ENCODE assay signal across 9 mouse cellular contexts in genomic region chr13:49216220-49216552, GRCm38 (mm10). TPM values are rescaled to one million over a fixed set of nuclear protein-coding genes. Genes with fewer than 3 reads are reported as not detected.
DNase-seq lines count a peak whose midpoint lies in the region; ATAC-seq and TF ChIP-seq lines count a peak whose summit lies in the region.
"Had no signal": no experiment of that assay in that cellular context is flagged by ENCODE, and none has a peak within 500 bp of the region (broad histone marks: within the 10 kb centered on the region; RNA-seq: fewer than 3 reads in every experiment).

No protein-coding gene starts in this region.

- H3K4me2 ChIP-seq in heart, postnatal 0 days (ENCODE audit: low read depth, low read length): peak overlapping the region; percentile 74
- peak overlapping the region; percentile 96 for H3K4me2 ChIP-seq in hindbrain, embryonic 15.5 days
- peak overlapping the region; percentile 94 for H3K4me2 ChIP-seq in midbrain, embryonic 13.5 days (replicated peaks)

- ATAC-seq in heart, postnatal 0 days (ENCODE audit: insufficient read depth, low read depth): peak; percentile 19; the same call in 1 of the 2 replicates
- no peak for ATAC-seq in hindbrain, embryonic 15.5 days (ENCODE audit: low FRiP score, low read depth)
- ATAC-seq in midbrain, embryonic 13.5 days: peak; percentile 65
- ATAC-seq in frontal cortex, adult (ENCODE audit: low TSS enrichment): no peak

- peaks cover 33% of the 10 kb centered on the region for H3K4me1 ChIP-seq in heart, postnatal 0 days (ENCODE audit: control insufficient read depth, insufficient read depth)
- H3K4me1 ChIP-seq in bone marrow macrophage, adult 2 months (ENCODE audit: control insufficient read depth, insufficient read depth, low read length): peaks cover 32% of the 10 kb centered on the region
- peaks cover 36% of the 10 kb centered on the region for H3K4me1 ChIP-seq in hindbrain, embryonic 15.5 days (replicated peaks)
- peaks cover 40% of the 10 kb centered on the region for H3K4me1 ChIP-seq in midbrain, embryonic 13.5 days (replicated peaks)

- H3K27me3 ChIP-seq in heart, postnatal 0 days (ENCODE audit: control insufficient read depth, insufficient read depth, low read length): no peaks in the 10 kb centered on the region
- peaks cover 7% of the 10 kb centered on the region; the same call in 1 of the 2 replicates for H3K27me3 ChIP-seq in hindbrain, embryonic 15.5 days
- H3K27me3 ChIP-seq in midbrain, embryonic 13.5 days: peaks cover 54% of the 10 kb centered on the region

- H3K36me3 ChIP-seq in heart, postnatal 0 days (replicated peaks; ENCODE audit: control insufficient read depth, insufficient read depth, low read length): no peaks in the 10 kb centered on the region
- H3K36me3 ChIP-seq in hindbrain, embryonic 15.5 days: no peaks in the 10 kb centered on the region
- no peaks in the 10 kb centered on the region for H3K36me3 ChIP-seq in midbrain, embryonic 13.5 days

- no peak for TF ChIP-seq CTCF in heart, postnatal 0 days (IDR thresholded peaks at IDR 0.05; ENCODE audit: low read depth)
- no peak for TF ChIP-seq CTCF in bone marrow macrophage, adult 2 months (IDR thresholded peaks at IDR 0.05; ENCODE audit: low read depth, low read length)

- no peak for TF ChIP-seq POLR2A in bone marrow macrophage, adult 2 months (IDR thresholded peaks at IDR 0.05; ENCODE audit: borderline replicate concordance, low read depth, low read length)

- no peak for TF ChIP-seq EP300 in heart, postnatal 0 days (IDR thresholded peaks at IDR 0.05; ENCODE audit: low read depth)

- no peak for DNase-seq in heart, postnatal 0 days (ENCODE audit: low spot score)
- DNase-seq in heart, postnatal 4 days: no peak
- no peak for DNase-seq in spleen, postnatal 4 days (ENCODE audit: low spot score in 2 of 2)
- no peak for DNase-seq in right cerebral cortex, postnatal 10 days (ENCODE audit: low spot score in 2 of 2)

- peaks cover 4% of the 10 kb centered on the region; the same call in 1 of the 2 replicates for H3K9me3 ChIP-seq in heart, postnatal 0 days (replicated peaks; ENCODE audit: control insufficient read depth, low read length)
- H3K9me3 ChIP-seq in hindbrain, embryonic 15.5 days: no peaks in the 10 kb centered on the region
- no peaks in the 10 kb centered on the region for H3K9me3 ChIP-seq in midbrain, embryonic 13.5 days

- peak overlapping the region; percentile 77 for H3K4me3 ChIP-seq in heart, postnatal 0 days (ENCODE audit: low read depth, low read length)
- peak overlapping the region; percentile 57 for H3K4me3 ChIP-seq in bone marrow macrophage, adult 2 months (ENCODE audit: insufficient read depth, low read length)
- peak overlapping the region; percentile 94 for H3K4me3 ChIP-seq in hindbrain, embryonic 15.5 days
- peak overlapping the region; percentile 75 for H3K4me3 ChIP-seq in midbrain, embryonic 13.5 days (replicated peaks)

- peak overlapping the region; percentile 87 for H3K9ac ChIP-seq in heart, postnatal 0 days (replicated peaks; ENCODE audit: low read depth, low read length)
- peak overlapping the region; percentile 81; the same call in 1 of the 2 replicates for H3K9ac ChIP-seq in hindbrain, embryonic 15.5 days
- H3K9ac ChIP-seq in midbrain, embryonic 13.5 days (replicated peaks): peak overlapping the region; percentile 79; the same call in 1 of the 2 replicates

- H3K27ac ChIP-seq in heart, postnatal 0 days (ENCODE audit: low read depth): peak overlapping the region; percentile 95
- peak overlapping the region; percentile 72 for H3K27ac ChIP-seq in bone marrow macrophage, adult 2 months (ENCODE audit: insufficient read depth, low read depth, low read length)
- peak overlapping the region; percentile 74 for H3K27ac ChIP-seq in hindbrain, embryonic 15.5 days (replicated peaks)
- H3K27ac ChIP-seq in midbrain, embryonic 13.5 days: no peak overlapping the region

- WGBS in heart, postnatal 0 days: 5% methylated on average over 17 of the region's 17 CpGs
- WGBS in hindbrain, embryonic 15.5 days: 2% methylated on average over 17 of the region's 17 CpGs
- 2% methylated on average over 17 of the region's 17 CpGs for WGBS in midbrain, embryonic 13.5 days

RNA-seq across cellular contexts. Expression of gene Card19, which starts 0.3 kb away (rescaled TPM):
- total RNA-seq in heart, postnatal 0 days (2014; rRNA removed; ENCODE audit: low replicate concordance): 114 and 136 TPM in 2 replicates
- 188 TPM in 2 replicates for polyA plus RNA-seq in heart, postnatal 0 days (2015; fragmentation: Nextera tagmentation; extraction: Ambion mirVana)
- total RNA-seq in heart, postnatal 4 days (2021): 100 to 1,000 TPM; 103 to 108 TPM
- polyA plus RNA-seq in bone marrow macrophage, adult 2 months (2012; ENCODE audit: insufficient read depth, insufficient read length, missing spikeins): 261 and 268 TPM in 2 replicates
- 33.8 and 37.9 TPM in 2 replicates for polyA plus RNA-seq in hindbrain, embryonic 15.5 days (2015; fragmentation: Nextera tagmentation; extraction: Ambion mirVana)
- polyA plus RNA-seq in midbrain, embryonic 13.5 days (2015; fragmentation: Nextera tagmentation; extraction: Ambion mirVana): 14.9 and 18.9 TPM in 2 replicates

RNA-seq across cellular contexts. Expression of gene Ninj1, which starts 28.9 kb away (rescaled TPM):
- 75.3 and 102 TPM in 2 replicates for total RNA-seq in heart, postnatal 0 days (2014; rRNA removed; ENCODE audit: low replicate concordance)
- 94.6 and 97.2 TPM in 2 replicates for polyA plus RNA-seq in heart, postnatal 0 days (2015; fragmentation: Nextera tagmentation; extraction: Ambion mirVana)
- total RNA-seq in heart, postnatal 4 days (2021): 10 to 100 TPM; 51.3 to 53.5 TPM
- polyA plus RNA-seq in bone marrow macrophage, adult 2 months (2012; ENCODE audit: insufficient read depth, insufficient read length, missing spikeins): 497 and 521 TPM in 2 replicates
- polyA plus RNA-seq in hindbrain, embryonic 15.5 days (2015; fragmentation: Nextera tagmentation; extraction: Ambion mirVana): 28.2 and 32.3 TPM in 2 replicates
- 12.6 and 14.6 TPM in 2 replicates for polyA plus RNA-seq in midbrain, embryonic 13.5 days (2015; fragmentation: Nextera tagmentation; extraction: Ambion mirVana)

RNA-seq across cellular contexts. Expression of gene Susd3, which starts 32.3 kb away (rescaled TPM):
- 0.43 and 0.46 TPM in 2 replicates for total RNA-seq in heart, postnatal 0 days (2014; rRNA removed; ENCODE audit: low replicate concordance)
- 0.75 and 0.99 TPM in 2 replicates for polyA plus RNA-seq in heart, postnatal 0 days (2015; fragmentation: Nextera tagmentation; extraction: Ambion mirVana)
- under 1 TPM; 0.43 to 0.68 TPM for total RNA-seq in heart, postnatal 4 days (2021)
- polyA plus RNA-seq in bone marrow macrophage, adult 2 months (2012; ENCODE audit: insufficient read depth, insufficient read length, missing spikeins): 139 and 143 TPM in 2 replicates
- polyA plus RNA-seq in hindbrain, embryonic 15.5 days (2015; fragmentation: Nextera tagmentation; extraction: Ambion mirVana): 0.48 and 0.80 TPM in 2 replicates
- 0.94 and 1.5 TPM in 2 replicates for polyA plus RNA-seq in midbrain, embryonic 13.5 days (2015; fragmentation: Nextera tagmentation; extraction: Ambion mirVana)
- polyA plus RNA-seq: Patski had no signal

Comparison
In these comparisons a context has a peak if more than half of its experiments do, and no peak if none do; other contexts are left out.
1. ATAC-seq: peak in heart, postnatal 0 days (single experiment) and midbrain, embryonic 13.5 days (single experiment); none in hindbrain, embryonic 15.5 days (single experiment) and frontal cortex, adult (single experiment).
2. RNA of gene Susd3, which starts 32.3 kb away (polyA plus RNA-seq): 139 to 143 TPM in bone marrow macrophage, adult 2 months; 0.94 to 1.5 TPM in midbrain, embryonic 13.5 days, 0.75 to 0.99 TPM in heart, postnatal 0 days and 0.48 to 0.80 TPM in hindbrain, embryonic 15.5 days; every median in the first group is over 10 times any median in the second.
3. Peak in every context shown above with its lines, with median percentiles within 50 percentile points of each other: H3K4me2 ChIP-seq, H3K4me3 ChIP-seq and H3K9ac ChIP-seq.